Mouse (Mus musculus): ENCODE measurements around the gene Myo1b.

Myo1b gene

DNA sequence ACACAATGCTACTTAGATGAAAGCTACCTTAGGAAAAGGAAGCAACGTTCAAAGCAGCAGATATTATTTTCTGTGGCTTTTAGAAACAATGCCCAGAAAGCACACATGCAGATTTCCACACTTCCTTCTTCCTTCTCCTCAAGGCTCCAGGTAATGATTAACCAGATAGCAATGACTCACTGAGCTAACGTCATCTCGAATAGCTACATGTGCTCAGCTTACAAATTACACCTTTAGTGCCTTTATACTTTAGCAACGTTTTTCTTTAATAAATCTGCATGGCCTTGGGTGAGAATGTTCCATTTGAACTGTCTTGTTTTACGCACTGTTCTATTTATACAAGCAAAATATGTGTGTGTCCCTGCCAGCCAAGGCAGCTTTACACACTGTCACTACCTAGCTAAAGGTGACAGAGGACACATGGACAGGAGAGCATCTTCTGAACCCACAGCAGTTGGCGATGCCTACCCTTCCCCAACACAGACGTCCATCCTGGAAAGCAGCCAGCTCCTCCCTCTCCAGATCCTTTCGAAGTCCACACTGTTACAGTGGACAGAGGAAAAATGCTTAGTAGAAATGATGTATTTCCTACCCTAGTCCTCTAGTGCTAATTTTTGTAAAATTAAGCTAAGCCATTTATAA lies 66.2 kb downstream of the Myo1b start:
- 47% methylated on average over 8 of the region's 8 CpGs for WGBS

DNA sequence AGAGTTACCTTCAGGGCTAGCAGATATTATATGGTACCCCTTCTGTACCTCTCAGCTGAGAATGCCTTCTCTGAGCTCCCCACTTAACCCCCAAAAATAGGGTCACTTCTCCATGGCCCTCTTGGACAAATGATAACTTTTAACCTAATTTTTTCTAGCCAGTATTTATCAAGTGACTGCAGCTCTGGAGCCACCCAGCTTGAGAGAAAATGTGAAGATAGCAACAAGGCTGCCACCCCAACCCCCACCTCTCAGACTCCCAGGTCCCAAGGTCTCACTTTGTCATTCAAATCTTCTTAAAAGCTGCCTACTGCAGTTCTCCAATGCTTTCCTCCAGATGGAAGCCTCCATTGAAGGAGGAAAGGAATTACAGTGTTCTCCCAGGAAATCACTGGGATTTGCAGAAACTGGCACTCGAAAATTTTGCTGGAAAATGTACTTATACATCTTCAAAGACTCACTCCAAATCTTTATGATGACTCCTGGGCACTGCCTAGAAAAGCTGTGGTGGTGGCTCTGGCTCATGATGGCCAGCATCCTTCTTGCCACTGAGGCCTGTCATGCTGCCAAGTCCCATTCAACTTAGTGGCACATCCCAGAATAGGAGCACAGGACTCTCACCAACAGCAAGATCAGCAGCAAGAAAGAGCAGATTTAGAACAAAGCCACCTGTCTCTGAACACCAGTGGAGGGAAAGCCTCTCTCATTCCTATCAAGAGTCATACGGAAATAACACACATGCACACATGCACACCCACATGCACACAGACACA lies 70.4 kb downstream of the Myo1b start:
- WGBS, result 53% methylated on average over 2 of the region's 2 CpGs

DNA sequence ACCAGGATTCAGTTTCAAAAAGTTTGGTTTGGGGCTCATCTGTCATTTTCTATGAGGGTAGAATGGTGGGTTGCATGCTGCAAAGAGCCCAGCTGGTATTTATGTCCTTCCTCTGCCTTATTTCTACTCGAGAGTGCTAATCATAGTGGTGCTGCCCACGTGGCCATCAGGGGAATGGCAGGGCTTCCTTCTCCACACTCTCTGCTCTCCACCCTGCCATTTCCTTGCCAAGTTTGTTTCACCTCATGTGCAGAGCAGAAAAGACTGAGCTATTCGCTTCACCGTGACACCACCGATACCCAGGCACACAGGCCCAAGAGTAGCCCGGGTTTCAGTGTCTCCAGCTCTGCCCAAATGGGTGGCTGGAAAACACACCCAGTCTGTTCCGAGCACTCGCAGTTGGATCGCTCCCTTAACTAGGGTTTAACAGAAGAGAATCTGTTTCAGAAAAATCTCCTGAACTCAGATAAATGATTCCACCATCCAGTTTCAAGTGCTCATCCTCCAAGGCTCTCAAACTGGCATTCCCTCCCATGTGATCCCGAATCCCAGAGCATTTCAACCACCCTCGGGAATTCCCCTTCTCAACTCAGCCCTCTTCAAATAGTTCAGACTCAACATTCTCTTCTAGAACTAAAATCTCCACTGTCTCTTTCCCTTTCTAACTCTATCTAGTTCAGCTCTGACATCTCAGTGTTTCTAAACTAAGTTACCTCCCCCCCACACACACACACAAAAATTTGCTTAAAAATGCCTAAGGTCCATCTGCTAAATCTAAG lies 77.8 kb downstream of the Myo1b start:
- WGBS, result 34% methylated on average over 11 of the region's 11 CpGs

DNA sequence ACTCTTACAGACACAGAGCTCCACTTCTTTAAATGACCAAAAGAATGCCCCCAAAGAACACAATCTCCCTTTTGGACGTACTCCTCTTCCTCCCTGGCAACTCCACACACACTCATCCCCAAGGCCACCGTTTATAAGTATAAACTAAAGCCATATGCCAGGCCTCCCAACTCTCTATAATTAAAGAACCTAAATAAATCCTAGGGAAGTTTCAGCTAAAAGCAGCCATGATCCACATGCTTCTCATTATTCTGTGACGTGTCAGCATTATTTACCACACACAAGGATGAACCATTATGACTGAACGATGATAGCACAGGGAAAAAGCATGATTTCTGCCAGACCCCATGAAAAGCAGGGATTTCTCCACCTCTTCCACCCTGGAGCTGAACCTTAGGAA lies 78.6 kb downstream of the Myo1b start:
- WGBS, result 34% methylated on average over 4 of the region's 4 CpGs

DNA sequence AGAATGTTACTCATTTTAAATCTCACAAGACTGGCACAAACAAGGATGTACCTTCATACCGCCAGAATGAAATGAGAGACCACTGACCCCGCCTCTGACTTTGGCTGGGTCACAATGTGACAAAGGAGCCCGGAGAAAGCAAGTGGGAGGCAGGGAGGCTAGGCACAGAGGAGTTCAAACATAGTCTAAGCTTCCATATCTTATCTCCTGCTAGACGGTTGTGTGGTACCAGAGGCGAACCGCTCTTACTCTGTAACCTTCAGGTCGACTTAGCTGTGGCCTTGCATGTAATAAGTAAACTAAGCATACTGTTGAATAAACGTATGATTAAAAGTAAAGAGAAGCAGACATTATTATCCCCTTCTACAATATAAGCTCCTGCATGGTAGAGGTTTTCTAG lies 80.1 kb downstream of the Myo1b start:
- 78% methylated on average over 8 of the region's 8 CpGs for WGBS

DNA sequence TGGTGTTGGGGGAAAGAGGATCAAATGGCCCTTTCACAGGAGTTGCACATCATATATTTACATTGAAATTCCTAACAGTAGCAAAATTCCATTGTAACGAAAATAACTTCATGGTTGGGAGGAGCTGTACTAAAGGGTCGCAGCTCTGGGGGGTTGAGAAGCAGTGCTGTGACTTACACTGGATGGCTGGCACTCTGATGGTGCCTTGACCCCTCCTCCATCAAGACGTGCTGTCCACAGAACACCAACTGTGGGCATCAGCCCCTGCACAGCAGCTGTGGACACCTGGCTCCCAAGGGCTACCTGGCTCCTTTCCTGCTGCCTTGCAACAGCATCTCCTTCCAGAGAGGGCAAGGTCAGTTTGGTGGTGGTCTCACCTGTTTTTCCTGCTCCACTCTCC lies 81.8 kb downstream of the Myo1b start:
- WGBS, result 83% methylated on average over 3 of the region's 3 CpGs

DNA sequence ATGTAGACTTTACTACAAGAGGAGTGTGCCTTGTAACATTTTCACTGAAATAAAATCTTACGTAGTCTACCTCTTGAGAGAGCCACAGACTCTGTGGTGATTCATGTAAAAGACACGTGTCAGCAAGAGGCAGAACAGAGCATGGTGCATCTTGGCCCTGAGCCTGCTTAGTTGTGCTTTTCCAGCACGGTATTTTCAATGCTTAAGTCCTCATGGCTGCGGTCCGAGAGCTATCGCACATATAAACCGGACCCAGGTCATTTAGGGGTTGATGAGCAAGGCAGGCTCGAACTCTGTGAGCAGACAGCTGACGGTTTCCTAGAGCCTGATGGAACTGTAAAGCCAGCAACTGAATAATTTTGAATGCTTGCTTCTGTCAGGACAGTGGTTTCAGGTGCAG lies 86.5 kb downstream of the Myo1b start:
- 66% methylated on average over 9 of the region's 9 CpGs for WGBS

DNA sequence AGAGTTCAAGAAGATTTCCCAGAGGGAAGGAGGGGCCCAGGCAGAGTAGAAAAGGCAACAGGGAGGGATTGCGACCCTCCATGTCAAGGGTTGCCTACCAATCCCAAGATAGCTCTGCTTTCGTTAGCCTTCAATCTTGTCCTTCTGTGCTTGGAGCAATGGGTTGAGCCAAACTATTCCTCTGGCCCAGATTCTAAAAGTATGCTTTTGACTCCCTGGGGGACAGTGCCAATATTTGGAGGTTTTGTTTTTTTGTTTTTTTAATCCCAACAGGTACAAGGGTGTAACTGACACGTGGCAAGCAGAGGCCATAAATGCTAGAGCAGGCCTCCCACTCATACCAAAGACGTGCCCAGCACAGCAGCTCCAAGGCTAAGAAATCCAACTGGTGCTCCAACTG lies 93.3 kb downstream of the Myo1b start:
- 62% methylated on average over 4 of the region's 4 CpGs for WGBS

DNA sequence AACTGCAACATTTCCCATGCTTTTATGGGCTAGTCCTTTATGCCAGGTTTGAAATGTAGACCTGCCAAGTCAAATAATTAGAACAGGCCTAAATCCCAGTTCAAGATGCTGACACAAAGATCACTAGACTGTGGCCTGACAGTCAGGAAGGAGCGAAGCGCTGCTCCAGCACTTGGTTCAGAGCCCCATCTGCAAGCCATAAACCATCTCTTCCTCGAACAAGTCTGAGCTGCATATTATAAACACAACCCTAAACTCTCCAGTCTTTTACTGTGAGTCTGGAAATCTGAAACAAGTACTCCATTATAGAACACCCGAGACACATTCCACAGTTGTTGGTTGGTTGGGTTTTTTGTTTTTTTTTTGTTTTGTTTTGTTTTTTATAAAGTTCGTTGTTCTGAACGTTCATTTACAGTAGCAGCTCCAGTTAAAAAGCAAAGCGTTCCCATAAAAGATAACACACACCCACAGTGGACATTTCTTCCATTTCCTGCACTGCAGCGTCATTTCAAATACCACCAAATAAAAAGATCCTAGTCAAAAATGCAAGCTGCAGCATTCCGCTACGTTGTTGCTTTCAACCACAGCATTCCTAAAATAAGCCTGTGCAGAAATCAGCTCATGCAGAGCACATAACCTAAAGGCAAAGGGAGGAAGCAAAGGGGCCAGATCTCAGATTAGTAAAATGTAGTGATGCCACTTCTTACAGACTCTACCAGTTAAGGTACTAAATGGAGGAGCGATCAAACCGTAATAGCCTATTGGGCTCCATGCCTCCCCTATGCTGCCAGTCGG lies 94.0 kb downstream of the Myo1b start:
- 47% methylated on average over 13 of the region's 13 CpGs for WGBS

DNA sequence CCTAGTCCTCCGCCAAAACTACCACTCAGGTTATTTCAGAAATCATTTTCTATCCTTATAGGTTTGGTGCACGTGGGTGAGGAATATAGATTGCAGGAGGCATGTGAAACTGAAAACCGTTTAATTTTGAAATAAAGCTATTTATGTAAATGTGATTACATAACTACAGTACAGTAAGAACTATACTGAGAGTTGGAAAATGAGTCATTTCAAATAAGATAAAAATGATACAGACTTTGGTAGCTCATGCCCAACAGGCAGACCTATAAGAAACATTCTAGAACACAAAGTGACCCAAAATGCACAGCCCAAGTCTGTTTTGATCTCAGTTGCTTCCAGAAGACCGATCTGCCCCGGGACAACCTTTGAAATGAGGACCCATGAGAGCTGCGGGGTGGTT lies 95.4 kb downstream of the Myo1b start:
- WGBS, result 53% methylated on average over 6 of the region's 6 CpGs

DNA sequence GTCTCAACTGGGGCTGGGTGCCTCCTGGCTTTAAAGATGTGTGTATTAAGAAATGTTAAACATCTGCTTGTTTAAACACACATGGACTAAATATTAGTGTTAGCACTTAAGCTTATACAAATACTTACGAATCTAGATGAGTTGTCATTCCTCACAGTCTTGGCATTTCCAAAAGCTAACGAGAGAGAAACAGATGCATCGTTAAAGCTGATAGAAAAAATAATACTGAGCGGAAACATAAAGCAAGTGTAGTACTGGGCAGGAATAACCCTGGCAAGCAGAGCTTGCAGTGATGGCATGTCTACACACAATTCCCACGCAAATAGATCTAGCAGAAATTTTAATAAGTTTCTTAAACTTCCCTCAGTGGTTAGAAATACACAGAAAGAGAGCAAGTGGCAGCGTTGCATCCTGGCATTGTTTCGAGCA lies 95.8 kb downstream of the Myo1b start:
- WGBS, result 32% methylated on average over 7 of the region's 7 CpGs

DNA sequence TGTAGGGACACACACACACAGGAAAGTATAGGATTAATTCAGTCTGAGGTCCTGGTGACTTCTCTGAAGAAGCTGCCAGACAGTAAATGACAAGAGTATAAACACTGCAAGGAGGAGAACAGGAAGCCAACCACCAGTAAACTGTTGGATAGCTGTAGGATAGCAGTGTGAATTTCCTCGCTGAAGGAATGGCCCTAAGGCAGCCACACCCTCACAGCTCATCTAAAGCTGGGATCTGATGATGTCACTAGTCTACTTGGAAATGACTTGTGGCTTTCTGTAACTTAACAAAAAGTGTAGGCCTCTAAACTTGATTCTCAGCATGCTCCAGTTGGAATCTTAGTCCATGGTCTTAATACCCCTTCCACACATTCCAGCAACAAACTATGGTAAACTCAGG lies 100.2 kb downstream of the Myo1b start:
- 70% methylated on average over 1 of the region's 1 CpGs for WGBS

DNA sequence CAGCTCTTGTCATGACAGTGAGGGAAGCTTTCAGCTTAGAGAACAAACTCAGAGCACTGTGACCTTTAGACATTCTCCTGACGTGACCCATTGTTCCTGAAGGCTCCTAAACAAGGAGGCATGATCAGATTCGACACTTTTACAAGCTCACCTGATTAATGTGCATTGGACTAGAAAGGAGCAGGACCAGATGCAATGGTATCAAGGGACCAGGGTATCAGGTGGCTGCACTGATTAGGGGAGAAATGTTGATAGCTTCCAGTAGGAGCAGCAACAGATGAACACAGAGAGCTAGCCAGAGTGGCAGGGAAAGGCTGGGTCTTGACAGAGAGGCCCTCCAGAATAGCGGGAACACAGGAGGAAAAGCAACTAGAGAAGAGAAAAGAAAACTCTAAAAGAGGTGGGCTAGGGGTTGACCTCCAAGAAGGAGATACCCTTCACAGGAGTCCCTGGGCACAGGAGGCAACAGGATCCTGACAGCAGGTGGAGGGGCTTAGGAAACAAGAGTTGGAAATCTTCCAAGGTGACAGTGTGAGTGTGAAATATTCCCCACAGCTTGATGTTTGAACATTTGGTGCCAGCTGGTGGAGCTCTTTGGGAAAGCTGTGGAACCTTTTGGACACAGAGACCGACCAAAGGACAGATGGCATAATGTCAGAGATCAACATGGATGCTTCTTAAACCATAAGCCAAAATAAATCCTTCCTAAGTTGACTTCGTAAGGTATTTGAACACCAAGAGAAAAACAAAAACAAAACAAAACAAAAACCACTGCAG lies 100.8 kb downstream of the Myo1b start:
- 79% methylated on average over 5 of the region's 5 CpGs for WGBS

DNA sequence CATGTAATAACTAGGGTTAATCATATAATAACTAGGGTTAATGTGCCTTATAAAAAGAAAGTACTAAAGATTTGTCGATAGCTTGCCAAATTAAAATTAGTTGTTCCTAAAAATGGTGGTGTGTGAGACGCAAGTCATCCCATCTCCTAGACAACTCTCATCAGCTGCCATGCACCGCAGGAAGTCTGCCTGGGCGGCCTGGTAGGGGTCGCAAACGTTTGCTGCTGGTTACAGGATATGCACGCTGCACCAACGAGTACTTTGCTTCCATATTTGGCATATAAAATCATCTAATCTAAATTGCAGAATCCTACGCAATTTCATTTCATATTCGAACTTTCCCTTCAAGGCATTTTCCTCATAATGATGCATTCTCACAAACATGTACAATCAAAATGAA lies 107.0 kb downstream of the Myo1b start:
- WGBS, result 45% methylated on average over 10 of the region's 10 CpGs

DNA sequence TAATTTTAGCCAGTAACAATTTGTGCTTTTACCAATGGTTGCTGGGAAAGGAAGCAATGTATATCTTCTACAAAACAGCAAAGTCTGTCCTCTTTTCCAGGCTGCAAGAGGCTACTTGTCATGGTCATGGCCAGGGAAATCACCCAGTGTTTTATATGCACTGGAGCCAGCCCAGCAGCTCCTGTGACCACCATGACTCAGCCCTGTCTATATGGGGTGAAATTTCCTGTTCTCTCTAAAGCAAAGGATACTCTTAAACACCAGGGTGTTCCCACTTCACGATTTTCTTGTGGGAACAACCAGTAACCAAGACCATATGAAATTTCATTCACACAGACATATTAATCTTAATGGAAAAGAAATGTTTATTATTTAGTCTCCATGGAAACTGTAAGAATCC lies 107.6 kb downstream of the Myo1b start:
- 61% methylated on average over 1 of the region's 1 CpGs for WGBS

DNA sequence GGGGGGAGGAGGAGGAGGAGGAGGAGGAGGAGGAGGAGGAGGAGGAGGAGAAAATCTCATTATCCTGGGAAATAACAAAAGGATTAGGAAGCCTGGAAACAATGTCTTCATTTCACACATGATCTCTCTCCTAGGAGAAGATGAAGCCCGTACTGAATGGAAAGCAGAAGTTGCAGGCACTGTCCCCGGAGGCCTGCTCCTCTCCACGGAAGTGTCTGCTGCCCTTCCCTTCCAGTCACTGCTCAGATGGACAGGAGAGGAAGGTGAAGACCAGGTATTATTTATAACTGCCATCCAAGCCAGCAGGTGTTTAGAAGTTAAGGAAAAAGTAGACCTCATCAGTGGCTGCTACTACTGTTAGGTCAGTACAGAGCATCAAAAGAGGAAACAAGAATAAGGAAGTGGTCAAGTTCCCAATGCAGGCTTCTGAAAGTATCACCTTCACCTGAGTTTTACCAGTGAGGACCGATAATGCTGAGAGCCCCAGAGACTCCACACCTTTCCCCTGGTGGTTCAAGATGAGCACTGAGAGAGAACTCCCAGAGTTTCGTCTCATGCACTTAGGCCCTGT lies 110.7 kb downstream of the Myo1b start:
- WGBS, result 72% methylated on average over 5 of the region's 5 CpGs

DNA sequence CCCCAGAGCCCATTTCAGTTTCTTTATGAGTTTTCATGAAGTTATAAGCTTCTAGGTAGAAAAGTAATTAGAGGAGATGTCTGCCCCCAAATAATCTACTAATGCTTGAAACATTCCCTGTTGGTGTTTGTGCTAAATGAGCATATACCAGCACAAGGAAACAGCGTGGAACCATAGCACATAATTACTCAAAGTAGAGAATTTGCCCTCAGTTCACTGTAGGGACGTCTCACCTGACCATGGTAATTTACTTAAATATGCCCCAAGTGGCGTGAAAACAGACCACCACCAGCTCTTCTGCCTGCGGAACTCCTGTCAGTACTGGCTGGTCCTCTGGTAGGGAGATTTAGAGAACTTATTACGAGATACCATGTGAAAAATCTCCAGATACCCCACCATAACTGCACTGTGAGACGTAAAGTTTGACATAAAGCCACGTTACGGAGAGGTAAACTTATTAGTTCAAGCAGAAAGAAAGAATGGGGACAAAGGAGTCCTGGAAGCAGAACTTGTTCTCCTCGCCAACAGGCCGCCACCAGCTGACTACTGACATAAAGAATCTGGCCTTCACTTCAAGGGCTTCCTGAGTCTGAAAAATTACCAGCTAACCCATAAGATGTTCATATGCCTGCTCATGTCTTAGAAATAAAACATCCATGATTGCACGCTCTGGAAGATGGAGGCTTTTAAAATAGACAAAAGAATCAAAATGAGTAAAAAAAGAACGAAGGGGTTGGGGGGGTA lies 111.4 kb downstream of the Myo1b start:
- WGBS, result 79% methylated on average over 12 of the region's 12 CpGs

DNA sequence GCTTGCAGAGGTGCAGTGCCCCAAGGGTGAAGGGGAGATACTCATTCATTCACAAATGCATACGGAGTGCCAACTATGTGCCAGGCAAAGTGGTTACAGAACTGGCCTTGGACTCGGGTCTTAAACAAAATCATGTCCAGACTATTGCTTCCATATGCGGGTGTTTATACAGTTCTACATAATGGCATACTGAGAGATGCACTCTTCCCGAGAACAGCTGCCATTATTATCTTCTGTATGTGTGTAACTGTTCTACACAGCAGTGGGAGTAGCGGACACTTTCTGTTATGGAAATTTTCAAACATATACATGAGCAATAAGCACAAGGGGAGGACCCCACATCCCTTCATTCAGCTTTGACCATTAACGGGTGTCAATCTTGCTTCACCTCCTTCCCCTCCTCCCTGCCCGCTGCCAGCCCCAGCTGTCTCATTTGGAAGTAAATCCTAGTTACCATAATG lies 117.8 kb downstream of the Myo1b start:
- 62% methylated on average over 7 of the region's 7 CpGs for WGBS

DNA sequence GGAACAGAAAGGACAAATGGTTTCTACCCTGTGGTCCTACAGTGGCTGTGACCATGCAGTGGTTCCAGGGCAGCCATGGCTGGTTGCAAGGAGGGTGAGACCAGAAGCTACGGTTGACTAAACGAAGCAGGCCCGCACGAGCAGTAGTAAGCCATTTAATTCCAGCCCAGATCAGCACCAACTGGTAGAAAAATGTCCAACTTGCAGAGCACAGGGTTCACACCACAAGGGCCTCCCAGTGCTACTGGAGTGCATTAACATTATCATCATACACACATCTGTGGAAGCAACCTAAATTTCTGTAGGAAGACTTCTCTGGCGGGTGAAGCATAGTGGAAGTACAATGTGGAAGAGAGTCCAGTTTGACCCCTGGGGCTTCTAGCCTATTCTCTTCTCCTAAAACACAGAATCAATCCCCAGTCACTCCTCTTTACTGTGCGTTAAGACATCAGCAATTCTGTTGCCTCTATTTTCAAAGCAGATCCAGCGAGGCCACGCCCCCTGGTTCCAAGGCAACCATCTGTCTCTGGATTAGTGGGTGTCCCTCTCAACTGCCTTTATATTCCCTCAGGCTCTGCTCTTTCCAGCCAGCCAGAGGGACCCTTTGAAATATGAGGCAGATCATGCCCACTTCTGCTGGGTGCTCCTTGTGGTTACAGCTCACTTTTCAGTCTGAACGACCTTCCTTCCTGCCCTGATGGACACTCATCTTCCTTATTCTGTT lies 120.1 kb downstream of the Myo1b start:
- WGBS, result 72% methylated on average over 9 of the region's 9 CpGs

Data from cerebral cortex, adult 2 months (tissue).